Mouse (Mus musculus) myocyte (in vitro differentiated cells): Measurements from ENCODE around the gene Map3k12. TPM values are rescaled to one million over a fixed set of nuclear protein-coding genes. Genes with fewer than 3 reads are reported as not detected.

ENCODE experiments used
- H3K27me3 ChIP-seq: one replicate; pipeline ENCODE4 v1.6.1; 2011; ENCODE audit not compliant: control insufficient read depth, insufficient read depth, insufficient read length
- H3K36me3 ChIP-seq: one replicate; pipeline ENCODE4 v1.6.1; 2011; ENCODE audit not compliant: control insufficient read depth, insufficient read depth
- H3K4me2 ChIP-seq: one replicate; pipeline ENCODE4 v1.6.1; 2011; ENCODE audit warnings: low read depth, control low read depth
- H3K4me3 ChIP-seq: one replicate; pipeline ENCODE4 v1.5.1; 2011; ENCODE audit warnings: mild to moderate bottlenecking, control low read depth, moderate library complexity
- H3K79me2 ChIP-seq: one replicate; pipeline ENCODE4 v1.6.1; 2011; ENCODE audit not compliant: control insufficient read depth, insufficient read depth
- H3ac ChIP-seq: one replicate; pipeline ENCODE4 v1.6.1; 2011; ENCODE audit not compliant: control insufficient read depth, insufficient read length
- CEBPB ChIP-seq: IDR thresholded peaks from 2 replicates; pipeline ENCODE4 v1.6.1; 2011; ENCODE audit warnings: mild to moderate bottlenecking, moderate library complexity; ENCODE audit not compliant: poor library complexity, insufficient read depth, severe bottlenecking
- E2F4 ChIP-seq: IDR thresholded peaks from one replicate; pipeline ENCODE4 v1.6.1; 2011; ENCODE audit warnings: mild to moderate bottlenecking, control low read depth, moderate library complexity; ENCODE audit not compliant: insufficient read depth
- MAX ChIP-seq: IDR thresholded peaks from one replicate; pipeline ENCODE4 v1.6.1; 2011; ENCODE audit warnings: low read depth, mild to moderate bottlenecking, control low read depth
- MYOD1 ChIP-seq, 3 experiments: IDR thresholded peaks; one replicate each; pipeline ENCODE4 v1.6.1; 2011; ENCODE audit warnings: control low read depth in 2 of 3, low read depth in 2 of 3, mild to moderate bottlenecking in 2 of 3, moderate library complexity in 1 of 3; ENCODE audit not compliant: insufficient read length in 2 of 3, control insufficient read depth in 1 of 3
- MYOG ChIP-seq, 3 experiments: IDR thresholded peaks; one replicate each; pipeline ENCODE4 v1.6.1; 2011; ENCODE audit warnings: control low read depth in 2 of 3, low read depth in 2 of 3, mild to moderate bottlenecking in 2 of 3; ENCODE audit not compliant: insufficient read length in 2 of 3, control insufficient read depth in 1 of 3, insufficient read depth in 1 of 3
- POLR2A ChIP-seq: IDR thresholded peaks from one replicate; pipeline ENCODE4 v1.6.1; 2011; ENCODE audit warnings: low read depth, mild to moderate bottlenecking, control low read depth, moderate library complexity; ENCODE audit not compliant: insufficient read length
- POLR2AphosphoS2 ChIP-seq: IDR thresholded peaks from one replicate; pipeline ENCODE4 v1.6.1; 2011; ENCODE audit warnings: low read depth, control low read depth; ENCODE audit not compliant: insufficient read length
- REST ChIP-seq: IDR thresholded peaks from one replicate; pipeline ENCODE4 v1.6.1; 2011; ENCODE audit warnings: mild to moderate bottlenecking, control low read depth, moderate library complexity; ENCODE audit not compliant: insufficient read depth, insufficient read length
- SRF ChIP-seq: IDR thresholded peaks from one replicate; pipeline ENCODE4 v1.6.1; 2011; ENCODE audit warnings: low read depth; ENCODE audit not compliant: control insufficient read depth, insufficient read length
- TCF12 ChIP-seq: IDR thresholded peaks from one replicate; pipeline ENCODE4 v1.6.1; 2011; ENCODE audit warnings: mild to moderate bottlenecking, control low read depth; ENCODE audit not compliant: poor library complexity, insufficient read depth, severe bottlenecking
- TCF3 ChIP-seq: IDR thresholded peaks from one replicate; pipeline ENCODE4 v1.6.1; 2011; ENCODE audit warnings: low read depth, control low read depth; ENCODE audit not compliant: insufficient read length
- USF1 ChIP-seq: IDR thresholded peaks from one replicate; pipeline ENCODE4 v1.6.1; 2011; ENCODE audit warnings: low read depth, mild to moderate bottlenecking, control low read depth, moderate library complexity
- polyA plus RNA-seq: library from polyadenylated mRNA; unstranded; fragments of >200 nt; fragmentation: generic; extraction: Trizol; gene quantifications from one replicate; pipeline ENCODE4 v1.2.1, GENCODE M21; 2012; ENCODE audit warnings: missing spikeins

Map3k12 gene
- polyA plus RNA-seq, 1 experiment: 5.9 TPM

GRCm38 (mm10) chr15:102552599-102552998, 35.7 kb upstream of the Map3k12 start:
- no peak overlapping the region for H3K4me3 ChIP-seq
- no peak overlapping the region for H3K4me2 ChIP-seq
- H3K36me3 ChIP-seq: peaks cover 61% of the 10 kb centered on the region
- no peaks in the 10 kb centered on the region for H3K79me2 ChIP-seq
- TF ChIP-seq MYOG (IDR thresholded peaks at IDR 0.05; ENCODE audit: control insufficient read depth in 1 of 3, insufficient read depth in 1 of 3, insufficient read length in 2 of 3, low read depth in 2 of 3) (no peak), USF1 (no peak), MAX (no peak), POLR2AphosphoS2 (no peak), CEBPB (no peak), TCF3 (no peak), E2F4 (no peak), POLR2A (no peak), SRF (no peak)
- H3ac ChIP-seq: no peak overlapping the region
- no peaks in the 10 kb centered on the region for H3K27me3 ChIP-seq

GRCm38 (mm10) chr15:102547478-102547877, 30.6 kb upstream of the Map3k12 start:
- no peaks in the 10 kb centered on the region for H3K27me3 ChIP-seq
- no peak overlapping the region for H3K4me2 ChIP-seq
- TF ChIP-seq POLR2AphosphoS2 (no peak), SRF (no peak), E2F4 (no peak), POLR2A (no peak), TCF3 (no peak), MYOG (IDR thresholded peaks at IDR 0.05; ENCODE audit: control insufficient read depth in 1 of 3, insufficient read depth in 1 of 3, insufficient read length in 2 of 3, low read depth in 2 of 3) (no peak), REST (no peak), USF1 (no peak), TCF12 (no peak), CEBPB (no peak), MYOD1 (IDR thresholded peaks at IDR 0.05; ENCODE audit: control insufficient read depth in 1 of 3, insufficient read length in 2 of 3, low read depth in 2 of 3) (no peak), MAX (no peak)
- no peak overlapping the region for H3K4me3 ChIP-seq
- H3ac ChIP-seq: no peak overlapping the region
- no peaks in the 10 kb centered on the region for H3K79me2 ChIP-seq
- peaks cover 64% of the 10 kb centered on the region for H3K36me3 ChIP-seq

- Histone ChIP-seq H3K79me2 (no peaks in the 10 kb centered on the region), H3K27me3 (no peaks in the 10 kb centered on the region), H3K36me3 (peaks cover 60% of the 10 kb centered on the region), H3ac (no peak overlapping the region), H3K4me3 (no peak overlapping the region), H3K4me2 (no peak overlapping the region)
- TF ChIP-seq MYOD1 (IDR thresholded peaks at IDR 0.05; ENCODE audit: control insufficient read depth in 1 of 3, insufficient read length in 2 of 3, low read depth in 2 of 3): peak in 2 of 3 experiments; percentile 62 to 81
- TF ChIP-seq MYOG (IDR thresholded peaks at IDR 0.05; ENCODE audit: control insufficient read depth in 1 of 3, insufficient read depth in 1 of 3, insufficient read length in 2 of 3, low read depth in 2 of 3): peak in 2 of 3 experiments; percentile 38 to 74
- no peak for TF ChIP-seq POLR2AphosphoS2
Observed at GRCm38 (mm10) chr15:102546677-102547427, 30.0 kb upstream of the Map3k12 start.

GRCm38 (mm10) chr15:102546246-102546645, 29.4 kb upstream of the Map3k12 start:
- H3K4me3 ChIP-seq: no peak overlapping the region
- no peaks in the 10 kb centered on the region for H3K79me2 ChIP-seq
- H3K4me2 ChIP-seq: no peak overlapping the region
- H3K36me3 ChIP-seq: peaks cover 58% of the 10 kb centered on the region
- no peak overlapping the region for H3ac ChIP-seq
- no peaks in the 10 kb centered on the region for H3K27me3 ChIP-seq
- no peak for TF ChIP-seq REST
- TF ChIP-seq SRF: no peak
- TF ChIP-seq TCF12: no peak
- no peak for TF ChIP-seq POLR2AphosphoS2
- TF ChIP-seq CEBPB: no peak
- no peak for TF ChIP-seq E2F4

- H3K4me3 ChIP-seq: no peak overlapping the region
- peaks cover 66% of the 10 kb centered on the region for H3K36me3 ChIP-seq
- no peaks in the 10 kb centered on the region for H3K27me3 ChIP-seq
- H3ac ChIP-seq: no peak overlapping the region
- no peak for TF ChIP-seq TCF3
- TF ChIP-seq POLR2AphosphoS2: no peak
- no peak for TF ChIP-seq USF1
- no peak for TF ChIP-seq MYOD1 (IDR thresholded peaks at IDR 0.05; ENCODE audit: control insufficient read depth in 1 of 3, insufficient read length in 2 of 3, low read depth in 2 of 3)
- TF ChIP-seq E2F4: no peak
- TF ChIP-seq TCF12: no peak
- no peak for TF ChIP-seq CEBPB
- no peak for TF ChIP-seq POLR2A
- TF ChIP-seq MAX: no peak
- TF ChIP-seq SRF: no peak
- TF ChIP-seq MYOG (IDR thresholded peaks at IDR 0.05; ENCODE audit: control insufficient read depth in 1 of 3, insufficient read depth in 1 of 3, insufficient read length in 2 of 3, low read depth in 2 of 3): no peak
- TF ChIP-seq REST: no peak
- no peak overlapping the region for H3K4me2 ChIP-seq
- H3K79me2 ChIP-seq: no peaks in the 10 kb centered on the region
Observed at GRCm38 (mm10) chr15:102544801-102545200, 27.9 kb upstream of the Map3k12 start.
